Mouse (Mus musculus) spleen, postnatal 14 days (tissue): ENCODE results near the gene Acsm2.
A peak's percentile ranks its signal among the peaks of the same experiment; 100 is the strongest.

Experiments used
- DNase-seq, 2 experiments: peaks; one replicate each; pipeline ENCODE4 v3.0.0; 2021 to 2022; ENCODE audit warnings: low spot score in 2 of 2

The Acsm2 gene

DNA sequence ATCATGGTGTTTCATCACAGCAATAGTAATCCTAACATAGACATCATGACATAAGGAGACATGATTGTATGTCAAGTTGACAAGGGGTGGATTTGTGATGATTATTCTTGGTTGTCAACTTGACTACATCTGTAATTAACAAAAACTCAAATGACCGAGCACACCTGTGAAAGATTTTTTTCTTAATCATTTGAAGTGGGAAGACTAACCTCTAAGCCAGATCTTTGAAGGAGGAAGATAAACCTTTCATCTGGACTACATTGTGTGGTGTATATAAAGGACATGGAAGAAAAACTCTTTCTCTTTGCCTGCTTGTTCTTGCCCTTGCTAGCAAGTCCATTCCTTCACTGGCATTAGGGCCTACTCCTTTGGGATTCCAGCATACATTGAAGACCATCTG, at the start of gene Acsm2:
TSS of gene Acsm2 (plus strand) at position 301 of the 400 bp plus-strand sequence.
- DNase-seq, result no peak

DNA sequence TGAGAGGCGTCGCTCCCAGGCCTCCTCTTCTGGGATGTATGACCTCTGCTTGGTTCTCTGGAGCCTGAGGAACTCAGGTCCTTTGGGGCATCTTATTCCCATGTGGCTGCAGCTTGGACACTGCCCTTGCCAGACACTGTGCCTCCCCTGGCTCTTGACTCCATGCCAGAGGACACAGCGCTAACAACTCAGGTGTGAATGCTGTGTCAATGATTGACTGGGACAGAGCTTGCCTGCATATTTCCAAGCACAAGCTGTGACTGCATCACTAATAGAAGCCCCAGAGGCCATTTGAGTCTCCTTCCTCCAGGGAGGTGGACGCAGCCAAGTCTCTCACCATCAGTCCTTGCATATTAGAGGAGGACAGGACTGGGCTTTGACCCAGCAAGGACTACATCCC, 43.0 kb upstream of the Acsm2 start:
- DNase-seq, result no peak

DNA sequence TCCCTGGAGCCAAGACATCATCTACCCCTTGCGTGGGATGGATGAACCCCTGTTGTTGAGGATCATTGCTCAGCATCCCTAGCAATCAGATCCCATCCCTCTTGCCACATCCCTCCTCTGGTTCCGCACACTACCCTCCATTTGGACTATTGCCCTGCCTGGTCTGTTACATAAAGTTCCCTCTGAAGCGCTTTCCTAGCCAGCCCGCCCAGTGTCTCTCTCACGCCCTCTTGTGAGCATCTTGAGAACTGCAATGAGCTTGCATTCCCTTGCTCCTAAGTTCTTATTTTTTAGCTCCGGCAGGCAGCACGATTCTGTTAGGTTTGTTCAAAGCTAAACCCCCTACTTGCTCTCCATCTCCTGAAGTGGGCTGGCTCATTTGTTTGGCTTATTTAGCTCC, 41.1 kb upstream of the Acsm2 start:
- no peak for DNase-seq

DNA sequence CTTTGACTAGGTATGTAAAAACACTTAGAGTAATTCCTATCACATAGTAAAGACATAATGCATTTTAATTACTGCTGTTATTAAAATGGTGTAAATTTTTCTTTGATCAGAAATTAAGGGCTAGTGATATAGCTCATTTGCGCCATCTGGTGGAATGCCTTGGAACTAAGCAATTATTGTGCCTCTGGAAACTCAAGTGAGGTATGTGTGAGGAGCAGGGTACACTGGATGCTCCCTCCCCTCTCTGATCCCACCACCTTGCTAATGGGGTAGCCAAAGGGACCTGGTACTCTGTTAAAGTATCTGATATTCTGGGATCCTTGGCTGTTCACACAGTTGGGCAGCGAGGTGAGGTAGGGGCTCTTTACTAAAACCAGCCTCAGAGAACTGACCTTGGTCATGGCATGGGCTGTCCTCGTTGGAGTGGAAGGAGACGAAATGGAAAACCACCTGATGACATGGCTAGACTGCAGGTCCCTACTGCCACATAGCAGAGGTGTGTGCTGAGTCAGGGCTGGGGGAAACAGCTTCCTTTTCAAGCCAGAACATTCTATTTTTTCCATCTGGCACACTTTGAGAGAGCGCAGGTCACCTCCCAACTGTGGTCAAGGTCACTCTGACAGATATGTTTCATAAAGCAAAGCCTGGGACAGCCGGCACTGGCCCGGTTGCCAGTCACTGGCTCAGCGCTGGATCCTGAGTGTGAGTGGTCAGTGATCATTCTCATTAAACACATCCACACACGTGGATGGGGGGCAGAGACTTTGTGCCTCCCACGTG, 38.5 kb upstream of the Acsm2 start:
- DNase-seq, result peak in 1 of 2 experiments; percentile 7

DNA sequence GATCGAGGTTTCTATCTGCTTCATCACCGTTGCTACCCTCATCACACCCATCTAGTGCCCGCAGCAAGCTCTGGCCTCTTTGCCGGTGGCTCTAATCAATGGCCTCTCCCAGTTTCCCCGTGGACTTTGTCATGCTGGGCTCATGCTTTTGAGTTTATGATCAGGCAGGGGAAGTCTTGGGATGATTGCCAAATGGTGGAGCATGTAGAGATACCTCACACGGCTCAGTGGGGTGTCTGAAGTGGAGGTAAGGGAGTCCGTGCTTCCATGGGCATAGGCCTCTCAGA, 37.9 kb upstream of the Acsm2 start:
- no peak for DNase-seq

DNA sequence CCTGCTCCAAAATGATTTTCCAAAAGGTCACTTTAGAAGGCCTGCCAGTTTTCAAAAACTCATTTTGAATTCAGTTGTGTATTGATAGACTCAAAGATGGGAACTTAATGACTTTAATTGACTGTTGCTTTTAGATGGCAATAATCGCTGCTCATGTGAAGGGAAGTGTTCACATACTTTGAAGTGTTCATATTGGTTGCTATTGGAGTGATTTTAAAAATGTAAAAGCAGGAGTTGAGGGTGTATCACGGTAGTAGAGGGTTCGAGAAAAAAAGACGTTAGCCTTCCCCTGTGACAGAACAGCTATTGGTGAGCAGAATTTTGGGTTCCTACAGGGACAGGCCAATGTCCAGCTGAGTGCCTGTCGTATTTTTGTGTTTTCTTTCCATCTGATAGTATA, 35.0 kb upstream of the Acsm2 start, which contains the start of gene Acsm5:
TSS of gene Acsm5 (plus strand) at position 301 of the 400 bp plus-strand sequence.
- DNase-seq, result no peak

DNA sequence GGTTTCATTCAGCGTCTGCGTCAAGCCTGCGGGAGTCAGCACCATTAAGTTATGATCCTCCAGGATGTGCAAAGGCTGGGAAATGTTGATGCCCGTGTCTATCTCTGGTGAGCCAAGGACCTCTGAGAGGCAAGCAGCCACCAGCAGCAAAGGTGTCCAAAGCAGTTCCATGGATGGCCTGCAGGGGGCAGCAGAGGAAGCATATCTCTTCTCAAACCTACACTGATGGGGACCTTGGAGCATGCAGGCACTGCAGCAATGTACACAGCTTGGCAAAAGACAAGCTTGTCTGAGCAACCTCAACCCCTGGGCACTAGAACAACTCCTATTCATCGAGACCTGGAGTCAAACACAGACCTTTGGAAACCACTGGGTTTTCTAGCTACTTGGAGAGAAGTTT, 34.5 kb upstream of the Acsm2 start:
- peak in 1 of 2 experiments; percentile 31 for DNase-seq

DNA sequence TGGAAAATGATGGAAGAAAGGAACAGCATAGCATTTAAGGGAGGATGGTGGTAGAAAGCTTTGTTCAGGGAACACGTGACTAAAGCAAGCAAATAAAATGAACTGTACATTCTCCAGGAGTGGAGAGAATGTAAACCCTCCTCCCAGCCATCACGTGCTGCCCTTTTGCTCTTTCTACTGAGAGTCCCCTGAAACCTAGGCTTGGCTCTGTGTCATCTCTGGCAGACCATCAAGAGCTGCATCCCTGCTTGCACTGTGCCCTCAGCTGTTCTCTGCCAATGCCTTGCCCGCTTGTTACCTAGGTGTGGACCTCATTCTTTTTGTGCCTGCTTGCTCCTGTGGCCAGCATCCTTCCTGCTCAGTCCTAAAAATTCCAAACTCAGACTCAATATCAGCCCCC, 32.3 kb upstream of the Acsm2 start:
- DNase-seq, result no peak

DNA sequence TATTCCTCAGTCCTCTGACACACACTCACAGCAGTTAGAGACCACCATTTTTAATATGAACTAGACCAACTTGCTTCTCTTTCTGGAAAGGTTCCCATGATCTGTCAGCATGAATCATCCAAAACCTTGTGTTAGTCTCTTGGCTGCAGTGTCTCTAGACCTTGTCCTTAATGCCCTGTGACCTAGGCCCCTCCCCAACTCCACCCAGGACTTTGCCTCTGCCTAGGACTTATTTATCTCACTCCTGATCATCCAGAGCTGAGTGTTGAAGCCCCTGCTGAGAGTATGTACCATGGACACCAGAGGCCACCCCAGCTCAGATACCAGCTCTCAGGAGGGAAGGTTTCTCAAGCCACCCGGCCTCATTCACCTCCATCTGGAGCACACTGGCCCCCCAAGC, 31.8 kb upstream of the Acsm2 start:
- no peak for DNase-seq

DNA sequence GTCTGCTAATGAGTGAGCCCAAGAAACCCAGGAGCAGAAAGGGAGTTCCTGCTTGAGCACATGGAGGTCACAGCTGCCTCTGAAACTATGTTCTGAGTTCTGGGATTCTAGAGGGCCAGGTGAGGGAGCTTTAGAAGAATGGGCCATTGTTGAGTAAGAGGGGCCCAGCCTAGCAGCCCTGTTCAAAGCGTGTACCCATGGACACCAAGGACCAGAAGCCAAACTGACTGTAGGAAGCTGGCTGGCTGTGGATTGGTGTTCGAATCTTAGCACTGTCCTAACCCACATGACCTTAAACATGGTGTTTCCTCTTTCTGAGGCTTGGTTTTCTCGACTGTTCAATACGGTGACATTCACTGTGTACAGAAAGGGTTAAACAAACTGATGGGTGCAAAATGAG, 30.8 kb upstream of the Acsm2 start, which contains the start of gene Pdilt:
TSS of gene Pdilt (minus strand) at position 101 of the 400 bp plus-strand sequence.
- DNase-seq, result no peak

DNA sequence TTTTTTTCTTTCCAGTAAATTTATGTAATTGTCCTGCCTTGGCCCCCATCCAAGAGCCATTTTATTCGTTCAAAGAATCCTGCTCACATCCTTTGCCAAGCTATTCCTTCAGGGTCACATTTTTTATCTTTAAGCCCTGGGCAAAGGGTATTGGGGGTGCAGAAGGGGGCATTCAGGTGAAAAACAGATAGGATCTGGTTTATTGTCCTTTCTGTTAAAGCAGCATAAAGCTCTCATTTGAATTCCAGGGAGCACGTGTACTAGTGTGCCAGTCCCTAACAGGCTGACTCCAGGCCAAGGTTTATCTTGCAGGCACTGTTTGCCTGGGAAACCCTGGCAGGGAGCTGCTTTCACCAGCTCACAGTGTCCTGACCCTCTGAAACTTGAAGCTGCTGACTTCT, 28.3 kb upstream of the Acsm2 start:
- DNase-seq, result no peak

DNA sequence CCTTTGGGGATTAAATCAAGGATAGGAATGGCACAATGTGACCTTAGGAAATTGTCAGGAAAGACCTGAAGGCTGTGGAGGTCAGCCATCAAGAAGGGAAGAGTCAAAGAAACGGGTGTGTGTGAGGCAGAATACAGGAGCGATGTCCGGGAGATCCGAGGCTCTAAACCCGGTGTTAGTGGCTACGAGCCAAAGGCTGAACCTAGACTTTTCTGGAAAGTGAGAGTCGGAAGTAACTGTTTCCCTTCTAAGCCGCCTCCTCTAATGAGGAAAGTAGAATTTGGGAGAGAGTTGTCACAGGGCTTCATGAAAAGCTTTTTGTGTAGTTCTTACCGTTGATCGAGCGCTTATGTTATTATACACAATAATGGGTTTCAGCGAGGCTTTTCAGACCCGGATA, 27.7 kb upstream of the Acsm2 start:
- DNase-seq, result no peak

DNA sequence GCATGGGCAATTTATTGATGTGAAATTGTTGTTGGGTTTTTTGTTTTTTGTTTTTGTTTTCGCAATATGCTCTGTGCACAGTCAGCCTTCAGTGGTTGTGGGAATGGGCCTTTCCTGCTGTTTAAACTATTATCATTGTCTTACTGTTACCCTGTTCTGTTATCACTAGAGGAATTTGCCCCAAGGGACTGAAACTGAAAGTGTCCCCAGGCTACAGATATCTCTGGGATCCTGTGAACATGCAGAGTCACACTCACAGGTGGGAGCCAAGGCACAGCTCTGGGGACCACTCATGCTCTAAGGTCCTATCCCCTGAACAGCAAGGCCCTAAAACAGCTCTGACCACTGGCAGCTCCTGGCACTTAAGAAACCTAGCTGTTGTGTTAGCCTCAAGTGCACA, 27.0 kb upstream of the Acsm2 start:
- DNase-seq, result no peak

DNA sequence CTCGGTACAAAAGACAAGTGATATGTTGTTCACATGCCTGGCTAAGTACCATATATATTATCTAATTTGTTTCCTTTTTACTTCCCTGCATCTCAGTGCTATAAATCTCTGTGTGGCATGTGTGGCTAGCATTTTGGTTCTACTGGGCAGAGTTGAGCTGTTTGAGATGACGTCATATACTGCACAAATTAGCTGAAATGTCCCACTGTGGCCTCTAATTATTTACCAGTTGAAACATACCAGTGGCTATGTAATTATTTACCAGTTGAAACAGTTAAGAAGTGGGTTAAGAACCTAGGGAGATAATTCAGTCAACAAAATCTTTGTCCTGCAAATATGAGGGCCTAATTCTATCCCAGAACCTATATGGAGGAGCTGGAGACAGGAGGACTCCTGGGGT, 26.6 kb upstream of the Acsm2 start:
- no peak for DNase-seq

DNA sequence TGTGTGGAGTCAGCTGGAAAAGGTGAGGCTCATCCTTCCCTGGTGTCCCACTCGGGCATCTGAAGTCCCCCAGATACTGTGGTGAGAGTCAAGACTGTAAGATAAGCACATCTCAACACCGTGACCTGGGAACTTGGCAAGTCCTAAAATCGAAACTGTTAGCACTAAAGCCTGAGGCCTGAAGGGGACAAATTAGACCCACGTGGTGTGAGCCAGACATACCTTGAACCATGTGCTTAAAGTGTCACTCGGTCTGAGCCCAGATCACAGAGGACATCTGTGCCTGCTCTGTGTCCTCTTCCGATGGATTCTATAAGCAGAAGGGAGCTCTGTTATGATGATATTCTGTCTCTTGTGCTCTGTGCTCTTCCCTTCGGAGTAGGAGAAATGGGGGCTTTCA, 25.5 kb upstream of the Acsm2 start:
- DNase-seq, result no peak

DNA sequence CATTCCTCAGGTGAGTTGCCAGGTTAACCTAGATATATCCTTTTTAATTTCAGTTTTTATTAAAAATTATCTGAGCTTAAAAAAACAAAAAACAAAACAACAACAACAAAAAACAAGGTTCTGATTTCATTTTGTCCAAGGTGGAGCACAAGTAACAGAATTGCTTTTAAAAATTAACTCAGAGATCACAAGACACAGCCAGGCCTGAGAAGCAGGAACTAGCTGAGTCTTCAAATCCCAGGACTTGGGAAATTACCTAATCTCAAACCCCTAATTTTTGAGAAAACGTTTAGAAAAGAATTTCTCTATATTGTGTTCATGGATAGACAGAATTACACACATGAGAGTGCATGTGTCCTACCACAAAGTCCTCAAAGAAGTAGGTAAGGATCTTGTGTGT, 21.2 kb upstream of the Acsm2 start:
- no peak for DNase-seq

DNA sequence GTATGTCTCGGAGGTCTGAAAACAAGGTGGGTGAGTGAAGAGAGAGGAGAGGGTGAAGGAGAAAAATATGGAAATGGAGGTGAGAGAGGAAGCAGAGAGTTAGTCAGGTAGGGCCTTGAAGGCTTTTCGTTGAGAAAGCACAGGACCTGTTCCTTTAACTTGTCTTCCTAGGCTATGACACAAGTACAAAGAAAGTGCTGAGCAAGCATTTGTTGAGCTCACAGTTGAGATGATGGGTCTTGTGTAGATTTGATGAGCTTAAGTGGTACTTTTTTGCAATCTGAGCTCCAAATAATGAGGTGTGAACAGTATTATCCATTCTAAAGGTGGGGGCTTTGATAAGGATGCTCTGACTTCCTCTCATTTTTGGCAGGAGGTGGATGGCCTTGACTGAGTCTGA, 19.8 kb upstream of the Acsm2 start:
- no peak for DNase-seq

DNA sequence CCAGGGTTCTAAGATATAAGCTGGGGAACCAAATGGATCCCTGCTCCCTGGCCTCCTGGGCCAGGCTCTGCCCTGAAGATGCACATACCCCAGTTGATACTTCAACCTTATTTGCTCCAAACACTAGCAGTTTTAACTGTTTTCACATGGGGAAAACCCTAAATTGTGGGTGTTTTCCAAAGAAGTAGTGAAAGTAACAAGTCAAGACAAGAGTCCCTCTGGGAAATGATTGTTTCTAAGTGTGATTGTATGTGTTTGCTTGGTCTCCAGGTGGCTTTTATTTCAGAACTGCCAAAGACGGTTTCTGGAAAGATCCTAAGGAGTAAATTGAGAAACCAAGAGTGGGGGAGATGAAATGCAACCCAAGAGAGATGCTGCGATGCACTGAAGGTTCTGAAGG, 11.7 kb upstream of the Acsm2 start:
- no peak for DNase-seq

DNA sequence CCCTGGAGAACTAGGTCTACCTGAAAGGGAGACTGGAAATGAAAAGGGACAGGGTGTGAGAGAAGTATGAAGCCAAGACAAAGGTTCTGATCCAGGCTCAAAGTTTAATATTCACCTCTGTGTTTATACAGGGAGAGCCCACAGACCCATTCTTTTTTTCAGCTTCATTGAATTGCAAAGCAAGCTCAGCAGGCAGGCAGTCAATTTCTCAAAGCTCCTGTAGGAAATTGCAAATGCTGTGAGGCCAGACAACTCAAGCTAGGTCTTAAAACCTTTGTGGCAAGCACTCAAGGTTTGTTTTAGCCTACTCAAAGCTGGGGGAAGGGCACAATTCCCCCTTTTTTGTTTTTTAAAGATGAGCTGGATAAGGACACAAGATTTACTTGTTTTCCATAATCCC, 8.6 kb upstream of the Acsm2 start:
- DNase-seq, result no peak

DNA sequence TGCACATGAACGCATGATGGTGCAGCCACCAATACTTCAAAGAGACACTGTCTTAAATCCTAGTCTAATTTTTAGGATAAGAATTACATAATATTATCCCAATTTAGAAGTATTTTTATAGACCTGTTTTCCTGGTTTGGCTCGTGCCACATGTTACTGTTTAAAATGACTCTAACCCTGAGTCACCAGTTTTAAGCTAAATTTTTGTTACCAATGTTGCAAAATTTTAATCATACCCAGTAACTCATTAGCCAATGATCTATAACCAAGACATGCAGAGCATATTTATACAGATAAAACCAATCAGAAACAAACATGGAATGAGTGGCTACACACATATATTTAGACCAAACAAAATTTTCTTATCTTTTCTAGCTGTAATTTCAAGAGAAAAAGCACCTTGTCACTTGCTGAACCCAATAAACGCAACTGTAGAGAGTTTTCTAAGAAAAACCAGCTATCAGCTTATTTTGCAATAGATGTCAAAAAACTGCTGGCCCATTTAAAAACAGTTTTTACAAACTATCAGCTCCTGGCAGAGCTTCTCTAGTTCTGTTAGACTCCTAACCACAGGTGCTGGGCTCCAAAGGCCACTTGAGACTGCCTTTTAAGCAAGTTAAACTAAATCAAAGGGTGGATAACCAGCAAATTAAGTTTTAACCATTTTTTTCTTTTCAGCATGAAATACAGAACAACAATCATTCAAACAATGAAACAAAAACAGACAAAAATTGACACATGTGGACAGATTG, 3.5 kb upstream of the Acsm2 start:
- no peak for DNase-seq

DNA sequence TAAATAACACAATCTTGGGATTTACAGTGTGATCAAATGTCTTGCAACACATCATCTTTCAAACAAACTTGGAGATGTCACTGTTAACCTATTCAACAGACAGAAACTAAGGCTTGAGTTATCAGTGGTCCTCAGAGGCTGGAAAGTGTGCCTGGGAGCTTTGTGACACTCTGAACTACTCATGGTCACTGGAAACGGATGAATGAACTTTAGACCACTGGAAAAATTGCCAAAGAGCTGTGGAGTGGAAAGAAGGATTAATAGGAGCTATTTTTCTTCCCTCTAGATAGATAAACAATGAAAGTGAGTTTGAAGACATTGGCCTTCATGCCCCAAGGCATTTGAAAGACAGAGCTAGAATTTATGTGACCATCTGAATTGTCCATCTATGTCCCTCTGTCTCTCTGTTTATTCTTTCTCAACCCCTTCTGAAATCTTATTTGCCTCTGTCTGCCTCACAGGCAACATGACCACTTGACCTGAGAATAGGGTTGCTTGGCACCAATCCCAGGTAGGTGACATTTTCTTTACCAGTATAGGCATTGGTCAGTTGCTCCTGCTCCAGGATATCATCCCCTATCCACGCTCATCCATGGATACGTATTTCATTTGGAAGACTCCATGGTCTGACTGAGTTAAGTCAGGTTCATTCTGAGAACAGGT, 5.8 kb downstream of the Acsm2 start:
- no peak for DNase-seq

DNA sequence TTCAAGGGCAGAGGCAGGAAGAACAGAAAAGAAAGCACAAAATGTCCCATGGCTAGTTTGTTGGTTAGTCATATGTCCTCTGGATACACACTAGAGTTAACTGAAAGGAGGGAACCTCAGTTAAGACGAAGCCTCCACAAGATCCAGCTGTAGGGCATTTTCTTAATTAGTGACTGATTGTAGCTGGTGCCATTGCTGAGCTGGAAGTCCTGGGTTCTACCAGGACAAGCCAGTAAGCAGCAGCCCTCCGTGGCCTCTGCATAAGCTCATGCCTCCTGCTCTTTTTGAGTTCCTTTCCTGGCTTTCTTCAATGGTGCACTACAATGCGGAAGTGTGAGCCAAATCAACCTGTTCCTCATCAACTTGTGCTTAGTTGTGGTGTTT, 6.3 kb downstream of the Acsm2 start:
- no peak for DNase-seq

DNA sequence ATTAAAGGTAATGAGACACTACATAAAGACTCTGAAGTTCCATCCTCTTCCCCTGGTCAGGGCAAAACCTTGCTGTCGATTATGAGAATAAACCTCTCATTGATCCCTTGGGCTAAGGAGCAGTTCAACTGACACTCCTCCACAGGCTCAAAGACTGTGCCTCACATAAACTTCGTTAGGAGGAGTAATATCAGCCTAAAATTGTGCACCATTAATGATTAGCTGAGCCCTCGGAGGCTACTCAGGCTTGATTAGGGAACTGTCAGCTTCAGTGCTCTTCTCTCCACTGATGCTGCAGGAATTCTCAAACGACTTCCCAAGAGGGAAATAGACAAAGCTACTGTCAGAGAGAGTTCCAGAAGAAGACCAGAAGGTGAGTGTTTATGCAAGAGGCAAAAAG, 7.3 kb downstream of the Acsm2 start:
- no peak for DNase-seq
